Mouse (Mus musculus): ENCODE results near the gene Fgfbp1. TPM values are rescaled to one million over a fixed set of nuclear protein-coding genes. Genes with fewer than 3 reads are reported as not detected.
A peak's percentile ranks its signal among the peaks of the same experiment; 100 is the strongest.

Fgfbp1 gene
- total and polyA plus RNA-seq, 2 experiments from 2014 or later: 0.87 to 7.3 TPM

- Histone ChIP-seq H3K9ac (replicated peaks; ENCODE audit: low read depth, low read length) (no peak overlapping the region), H3K9me3 (replicated peaks; ENCODE audit: control insufficient read depth, low read length) (no peaks in the 10 kb centered on the region), H3K27me3 (ENCODE audit: control insufficient read depth, insufficient read depth, low read length) (no peaks in the 10 kb centered on the region), H3K36me3 (replicated peaks; ENCODE audit: control insufficient read depth, insufficient read depth, low read length) (no peaks in the 10 kb centered on the region), H3K27ac (ENCODE audit: low read depth) (no peak overlapping the region), H3K4me2 (ENCODE audit: low read depth, low read length) (no peak overlapping the region), H3K4me1 (ENCODE audit: control insufficient read depth, insufficient read depth) (no peaks in the 10 kb centered on the region), H3K4me3 (ENCODE audit: low read depth, low read length) (no peak overlapping the region)
- DNase-seq (ENCODE audit: low spot score) (no peak), ATAC-seq (ENCODE audit: insufficient read depth, low read depth) (no peak)
- TF ChIP-seq EP300 (IDR thresholded peaks at IDR 0.05; ENCODE audit: low read depth) (no peak), CTCF (IDR thresholded peaks at IDR 0.05; ENCODE audit: low read depth) (peak; percentile 23)
- 44% methylated on average over 5 of the region's 5 CpGs for WGBS
Observed at GRCm38 (mm10) chr5:43989017-43989416, 7.4 kb upstream of the Fgfbp1 start.

- Histone ChIP-seq H3K27me3 (ENCODE audit: control insufficient read depth, insufficient read depth, low read length) (no peaks in the 10 kb centered on the region), H3K27ac (ENCODE audit: low read depth) (no peak overlapping the region), H3K4me3 (ENCODE audit: low read depth, low read length) (no peak overlapping the region), H3K9ac (replicated peaks; ENCODE audit: low read depth, low read length) (no peak overlapping the region), H3K4me1 (ENCODE audit: control insufficient read depth, insufficient read depth) (no peaks in the 10 kb centered on the region), H3K36me3 (replicated peaks; ENCODE audit: control insufficient read depth, insufficient read depth, low read length) (no peaks in the 10 kb centered on the region), H3K4me2 (ENCODE audit: low read depth, low read length) (no peak overlapping the region), H3K9me3 (replicated peaks; ENCODE audit: control insufficient read depth, low read length) (no peaks in the 10 kb centered on the region)
- no peak for DNase-seq (ENCODE audit: low spot score)
- ATAC-seq (ENCODE audit: insufficient read depth, low read depth): no peak
- no peak for TF ChIP-seq CTCF (IDR thresholded peaks at IDR 0.05; ENCODE audit: low read depth)
- TF ChIP-seq EP300 (IDR thresholded peaks at IDR 0.05; ENCODE audit: low read depth): no peak
Observed at GRCm38 (mm10) chr5:43986212-43986611, 4.6 kb upstream of the Fgfbp1 start.

GRCm38 (mm10) chr5:43982896-43983295 lies 1.3 kb upstream of the Fgfbp1 start:
- no peak for ATAC-seq (ENCODE audit: insufficient read depth, low read depth)
- 56% methylated on average over 1 of the region's 1 CpGs for WGBS
- TF ChIP-seq CTCF (IDR thresholded peaks at IDR 0.05; ENCODE audit: low read depth) (no peak), EP300 (IDR thresholded peaks at IDR 0.05; ENCODE audit: low read depth) (no peak)

DNA sequence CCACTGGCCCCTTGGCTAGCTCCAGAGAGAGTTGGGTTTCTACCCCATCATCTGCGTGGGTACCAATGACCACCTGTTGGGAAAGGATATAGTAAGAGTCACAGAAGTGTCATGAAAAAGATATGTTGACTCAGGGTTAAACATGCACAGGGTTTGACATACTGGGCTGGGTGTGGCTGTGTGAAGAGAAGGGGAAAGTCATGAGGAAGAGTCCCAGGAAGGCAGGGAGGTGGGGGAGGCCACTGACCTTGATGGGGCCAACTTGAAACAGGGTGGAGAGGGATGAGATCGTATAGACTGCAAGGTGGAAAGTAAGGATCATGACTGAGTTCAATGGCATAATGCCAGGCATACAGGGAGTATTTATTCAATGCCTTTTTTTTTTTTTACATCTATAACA lies 1.2 kb downstream of the Fgfbp1 start:
- no peak overlapping the region for H3K9ac ChIP-seq (replicated peaks; ENCODE audit: low read depth, low read length)
- H3K4me1 ChIP-seq (ENCODE audit: control insufficient read depth, insufficient read depth): no peaks in the 10 kb centered on the region
- WGBS: 58% methylated on average over 2 of the region's 2 CpGs
- ATAC-seq (ENCODE audit: insufficient read depth, low read depth) (no peak), DNase-seq (ENCODE audit: low spot score) (no peak)
- H3K9me3 ChIP-seq (replicated peaks; ENCODE audit: control insufficient read depth, low read length): no peaks in the 10 kb centered on the region
- no peaks in the 10 kb centered on the region for H3K27me3 ChIP-seq (ENCODE audit: control insufficient read depth, insufficient read depth, low read length)
- TF ChIP-seq EP300 (IDR thresholded peaks at IDR 0.05; ENCODE audit: low read depth) (no peak), CTCF (IDR thresholded peaks at IDR 0.05; ENCODE audit: low read depth) (no peak)
- H3K36me3 ChIP-seq (replicated peaks; ENCODE audit: control insufficient read depth, insufficient read depth, low read length): no peaks in the 10 kb centered on the region
- H3K4me2 ChIP-seq (ENCODE audit: low read depth, low read length): no peak overlapping the region
- no peak overlapping the region for H3K27ac ChIP-seq (ENCODE audit: low read depth)
- no peak overlapping the region for H3K4me3 ChIP-seq (ENCODE audit: low read depth, low read length)

More at GRCm38 (mm10) chr5:43982896-43983295, 1.3 kb upstream of the Fgfbp1 start:
- H3K27ac ChIP-seq (ENCODE audit: low read depth): no peak overlapping the region
- H3K4me1 ChIP-seq (ENCODE audit: control insufficient read depth, insufficient read depth): no peaks in the 10 kb centered on the region
- H3K4me3 ChIP-seq (ENCODE audit: low read depth, low read length): no peak overlapping the region
- no peak overlapping the region for H3K4me2 ChIP-seq (ENCODE audit: low read depth, low read length)
- no peaks in the 10 kb centered on the region for H3K36me3 ChIP-seq (replicated peaks; ENCODE audit: control insufficient read depth, insufficient read depth, low read length)
- no peak for DNase-seq (ENCODE audit: low spot score)
- no peaks in the 10 kb centered on the region for H3K9me3 ChIP-seq (replicated peaks; ENCODE audit: control insufficient read depth, low read length)
- no peaks in the 10 kb centered on the region for H3K27me3 ChIP-seq (ENCODE audit: control insufficient read depth, insufficient read depth, low read length)
- no peak overlapping the region for H3K9ac ChIP-seq (replicated peaks; ENCODE audit: low read depth, low read length)

DNA sequence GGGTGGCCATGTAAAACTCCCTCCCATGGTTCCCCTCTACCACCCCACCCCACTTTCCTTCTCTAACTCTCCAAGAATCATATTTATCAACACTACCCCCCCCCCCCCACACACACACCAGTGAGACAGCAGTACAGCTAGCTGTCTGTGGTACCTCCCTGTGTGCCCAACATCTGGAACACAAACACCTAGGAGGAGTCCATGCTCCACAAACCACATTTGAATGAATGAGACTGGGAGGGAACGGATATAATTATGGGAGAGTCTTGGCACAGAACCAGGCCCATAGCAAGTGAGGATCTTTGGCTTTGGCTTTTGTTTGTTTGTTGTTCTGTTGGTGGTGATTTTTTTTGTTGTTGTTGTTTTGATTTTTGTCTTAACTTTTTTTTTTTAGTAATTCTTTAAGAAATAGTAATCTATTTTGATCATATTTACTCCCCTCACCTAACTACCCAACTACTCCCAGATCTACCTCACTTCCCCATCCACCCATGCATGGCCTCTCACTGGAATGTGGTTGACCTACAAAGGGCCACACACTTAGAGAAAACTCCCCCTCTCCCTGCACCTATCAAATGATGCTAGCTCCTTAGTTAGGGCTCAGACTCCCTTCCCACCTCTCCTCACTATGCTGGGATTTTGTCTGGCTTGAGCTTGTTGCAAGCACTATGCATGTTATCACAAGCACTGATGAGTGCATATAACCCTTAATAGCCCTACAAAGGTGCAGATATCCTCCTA lies 4.6 kb downstream of the Fgfbp1 start:
- ATAC-seq (ENCODE audit: insufficient read depth, low read depth) (no peak), DNase-seq (ENCODE audit: low spot score) (no peak)
- TF ChIP-seq CTCF (IDR thresholded peaks at IDR 0.05; ENCODE audit: low read depth): no peak
- TF ChIP-seq EP300 (IDR thresholded peaks at IDR 0.05; ENCODE audit: low read depth): no peak
- Histone ChIP-seq H3K36me3 (replicated peaks; ENCODE audit: control insufficient read depth, insufficient read depth, low read length) (no peaks in the 10 kb centered on the region), H3K4me1 (ENCODE audit: control insufficient read depth, insufficient read depth) (no peaks in the 10 kb centered on the region), H3K4me2 (ENCODE audit: low read depth, low read length) (no peak overlapping the region), H3K4me3 (ENCODE audit: low read depth, low read length) (no peak overlapping the region), H3K9me3 (replicated peaks; ENCODE audit: control insufficient read depth, low read length) (no peaks in the 10 kb centered on the region), H3K27ac (ENCODE audit: low read depth) (no peak overlapping the region), H3K27me3 (ENCODE audit: control insufficient read depth, insufficient read depth, low read length) (no peaks in the 10 kb centered on the region), H3K9ac (replicated peaks; ENCODE audit: low read depth, low read length) (no peak overlapping the region)
- WGBS: 57% methylated on average over 1 of the region's 1 CpGs

DNA sequence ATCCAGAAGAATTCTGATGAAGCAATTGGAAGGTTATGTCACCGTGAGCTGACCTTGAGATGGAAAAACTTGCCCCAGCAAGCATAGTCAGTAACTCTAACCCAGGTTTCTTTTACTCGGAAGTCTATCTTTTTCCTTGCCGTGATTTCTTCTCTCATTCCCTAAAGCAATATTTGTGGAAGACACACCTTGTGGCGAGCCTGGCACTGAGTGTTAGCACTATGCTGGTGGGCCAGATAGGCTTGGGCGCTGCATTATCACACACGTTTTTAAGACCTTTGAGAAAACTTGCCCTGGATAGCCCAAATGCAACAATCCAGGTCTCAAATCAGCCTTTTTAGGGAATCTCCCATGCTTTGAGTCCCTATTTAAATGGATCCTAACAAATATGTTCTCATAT lies 7.4 kb downstream of the Fgfbp1 start:
- Histone ChIP-seq H3K9me3 (replicated peaks; ENCODE audit: control insufficient read depth, low read length) (no peaks in the 10 kb centered on the region), H3K27me3 (ENCODE audit: control insufficient read depth, insufficient read depth, low read length) (no peaks in the 10 kb centered on the region), H3K36me3 (replicated peaks; ENCODE audit: control insufficient read depth, insufficient read depth, low read length) (no peaks in the 10 kb centered on the region), H3K9ac (replicated peaks; ENCODE audit: low read depth, low read length) (no peak overlapping the region), H3K4me2 (ENCODE audit: low read depth, low read length) (no peak overlapping the region), H3K27ac (ENCODE audit: low read depth) (no peak overlapping the region), H3K4me3 (ENCODE audit: low read depth, low read length) (no peak overlapping the region), H3K4me1 (ENCODE audit: control insufficient read depth, insufficient read depth) (no peaks in the 10 kb centered on the region)
- DNase-seq (ENCODE audit: low spot score) (no peak), ATAC-seq (ENCODE audit: insufficient read depth, low read depth) (no peak)
- TF ChIP-seq EP300 (IDR thresholded peaks at IDR 0.05; ENCODE audit: low read depth): no peak
- no peak for TF ChIP-seq CTCF (IDR thresholded peaks at IDR 0.05; ENCODE audit: low read depth)
- 82% methylated on average over 6 of the region's 6 CpGs for WGBS

Data from heart, postnatal 0 days (tissue).